Mouse (Mus musculus) adrenal gland, postnatal 0 days (tissue): ENCODE results near the gene Sult1e1. TPM values are rescaled to one million over a fixed set of nuclear protein-coding genes. Genes with fewer than 3 reads are reported as not detected.

Experiments used
- microRNA-seq: library from miRNA; unstranded; fragments of <30 nt; microRNA quantifications from one replicate; pipeline ENCODE4, GENCODE M21; 2016; ENCODE audit warnings: borderline replicate concordance; ENCODE audit not compliant: insufficient number of aligned reads
- polyA plus RNA-seq: library from polyadenylated mRNA; unstranded; fragments of >200 nt; fragmentation: Nextera tagmentation; extraction: Ambion mirVana; gene quantifications from 2 replicates; pipeline ENCODE4 v1.2.1, GENCODE M21; 2015

Sult1e1 gene
- 4.0 and 10.5 TPM in 2 replicates for polyA plus RNA-seq

DNA sequence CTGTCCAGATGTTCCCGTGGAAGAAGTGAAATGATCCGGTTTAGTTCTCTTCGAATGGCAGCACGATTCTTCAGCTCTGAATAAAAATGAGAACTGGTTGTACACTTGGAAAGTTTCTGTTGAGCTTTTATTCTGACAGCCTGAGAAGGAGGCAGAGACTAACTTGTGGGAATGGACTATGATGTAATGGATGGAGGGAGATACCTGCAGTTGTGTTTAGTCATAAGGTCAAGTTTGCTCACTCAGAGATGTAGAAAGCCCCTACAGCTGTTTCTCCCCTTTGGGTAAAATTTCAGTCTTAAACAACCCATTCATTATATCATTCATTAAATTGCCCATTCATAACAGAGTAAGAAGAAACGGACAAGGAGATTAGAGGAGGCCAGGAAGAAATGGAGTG is at the start of gene Sult1e1:
TSS of gene Sult1e1 (minus strand) at position 101 of the 400 bp plus-strand sequence.

DNA sequence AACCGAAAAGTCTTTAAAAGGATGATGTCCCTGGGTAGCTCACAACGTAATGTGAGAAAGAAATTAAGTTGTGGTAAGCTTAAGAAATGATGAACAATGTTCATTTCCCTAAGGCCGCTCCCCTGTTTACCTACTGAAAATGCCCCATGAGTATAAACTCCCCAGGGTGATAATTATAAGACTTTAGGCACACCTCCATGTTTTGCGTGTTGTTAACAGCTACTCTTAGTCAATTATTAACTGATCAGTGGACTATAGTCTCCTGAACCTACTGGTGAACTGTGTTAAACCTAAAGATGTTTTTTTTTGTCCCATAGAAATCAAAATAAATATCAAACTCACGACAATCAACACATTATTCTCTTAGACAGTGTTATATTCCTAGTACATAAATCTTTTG is 22.5 kb downstream of the Sult1e1 start, which contains the start of gene Sult1d1:
TSS of gene Sult1d1 (minus strand) at position 183 of the 400 bp plus-strand sequence.

DNA sequence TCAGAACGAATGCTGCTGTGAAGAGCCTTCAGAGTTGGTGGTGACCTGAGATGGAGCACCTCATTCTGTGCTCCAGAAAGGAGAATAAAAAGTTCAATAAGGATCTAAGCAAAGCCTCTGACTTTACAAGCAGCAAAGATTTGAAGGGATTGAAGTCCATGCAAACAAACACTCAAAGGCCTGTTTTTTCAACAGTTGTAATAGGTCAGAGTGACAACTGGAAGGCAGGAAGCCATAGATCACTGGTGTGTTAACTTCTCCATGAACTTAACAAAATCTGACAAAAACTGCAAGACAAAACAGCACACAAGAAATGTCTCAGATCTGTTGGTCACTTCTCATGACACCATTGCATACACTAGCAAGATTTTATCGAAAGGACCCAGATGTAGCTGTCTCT is 53.3 kb downstream of the Sult1e1 start, which contains the start of gene Sult1b1:
TSS of gene Sult1b1 (minus strand) at position 85 of the 400 bp plus-strand sequence.

Small RNA genes lying within 50 kb of the gene (microRNA-seq; reads per million reads assigned to microRNA genes)
- gene Mir3969, result not detected

Other genes with a start within 250 kb of the Sult1e1 start
- not detected in 2 replicates for gene Ugt2b38, start 167.4 kb downstream of the Sult1e1 start, polyA plus RNA-seq
- gene Ugt2a2, start 109.3 kb downstream of the Sult1e1 start, polyA plus RNA-seq, result not detected in 2 replicates
- gene Gm43638, start 104.8 kb downstream of the Sult1e1 start, polyA plus RNA-seq, result not detected in 2 replicates
- gene Ugt2a1, start 100.7 kb downstream of the Sult1e1 start, polyA plus RNA-seq, result not detected in 2 replicates
- gene Sult1b1, start 53.4 kb downstream of the Sult1e1 start, polyA plus RNA-seq, result 0.11 and 1.0 TPM in 2 replicates
- 2.1 and 2.9 TPM in 2 replicates for gene Sult1d1, start 22.6 kb downstream of the Sult1e1 start, polyA plus RNA-seq
- gene Csn1s1, start 74.6 kb upstream of the Sult1e1 start, polyA plus RNA-seq, result not detected in 2 replicates
- gene Csn2, start 108.0 kb upstream of the Sult1e1 start, polyA plus RNA-seq, result 0.12 TPM in 1 of 2 replicates, not detected in the other
- gene Csn1s2a, start 183.0 kb upstream of the Sult1e1 start, polyA plus RNA-seq, result not detected in 2 replicates
- not detected in 2 replicates for gene Csn1s2b, start 216.5 kb upstream of the Sult1e1 start, polyA plus RNA-seq
- gene Prr27, start 234.1 kb upstream of the Sult1e1 start, polyA plus RNA-seq, result not detected in 2 replicates